Mouse (Mus musculus) kidney, embryonic 14.5 days (tissue): ENCODE data around the gene Bola2. TPM values are rescaled to one million over a fixed set of nuclear protein-coding genes. Genes with fewer than 3 reads are reported as not detected.
"Not testable (repeated sequence)": the region's sequence is repeated elsewhere in the genome, so short reads cannot be mapped to it uniquely, and the experiment has no call there.

ENCODE experiments used
- ATAC-seq: fragments of 200-750 bp; cut with Nextera tagmentation; 2 replicates; pipeline ENCODE4 v1.8.0; 2017; ENCODE audit warnings: moderate number of reproducible peaks, mild to moderate bottlenecking, moderate TSS enrichment, moderate library complexity; ENCODE audit not compliant: low FRiP score, low TSS enrichment
- H3K27ac ChIP-seq: fragments of 300-500 bp; sonication (generic); 2 replicates; pipeline ENCODE4 v1.5.1; 2014; ENCODE audit warnings: low read depth, mild to moderate bottlenecking, low read length, moderate library complexity, mixed read lengths
- H3K27me3 ChIP-seq: fragments of 300-500 bp; sonication (generic); 2 replicates; pipeline ENCODE4 v1.6.1; 2014; ENCODE audit warnings: mild to moderate bottlenecking, low read length; ENCODE audit not compliant: control insufficient read depth, insufficient read depth
- H3K36me3 ChIP-seq: fragments of 300-500 bp; sonication (generic); 2 replicates; pipeline ENCODE4 v1.6.1; 2014; ENCODE audit warnings: low read length, mixed read lengths; ENCODE audit not compliant: control insufficient read depth, insufficient read depth
- H3K4me1 ChIP-seq: fragments of 300-500 bp; sonication (generic); 2 replicates; pipeline ENCODE4 v1.6.1; 2014; ENCODE audit warnings: low read length, mixed read lengths; ENCODE audit not compliant: control insufficient read depth, insufficient read depth
- H3K4me2 ChIP-seq: fragments of 300-500 bp; sonication (generic); replicated peaks from 2 replicates; pipeline ENCODE4 v1.6.1; 2014; ENCODE audit warnings: low read depth, mild to moderate bottlenecking, low read length
- H3K4me3 ChIP-seq: fragments of 300-500 bp; sonication (generic); 2 replicates; pipeline ENCODE4 v1.5.1; 2014; ENCODE audit warnings: mild to moderate bottlenecking, low read length
- H3K9ac ChIP-seq: fragments of 300-500 bp; sonication (generic); 2 replicates; pipeline ENCODE4 v1.6.1; 2014; ENCODE audit warnings: low read depth, mild to moderate bottlenecking, low read length, moderate library complexity
- H3K9me3 ChIP-seq: fragments of 300-500 bp; sonication (generic); 2 replicates; pipeline ENCODE4 v1.6.1; 2016; ENCODE audit warnings: low read length; ENCODE audit not compliant: control insufficient read depth
- WGBS: fragments of 180-500 bp; shearing (Covaris S2); extraction: QIAGEN DNeasy Blood & Tissue Kit; methylation state at CpG from one replicate; pipeline ENCODE4 v1.1.7; 2014; 5-methylcytosine and 5-hydroxymethylcytosine counted together
- polyA plus RNA-seq: library from polyadenylated mRNA; unstranded; fragments of >200 nt; fragmentation: Nextera tagmentation; extraction: Ambion mirVana; gene quantifications from 2 replicates; pipeline ENCODE4 v1.2.1, GENCODE M21; 2014

Bola2 gene
- polyA plus RNA-seq, 1 experiment from 2014 or later = 145 TPM

GRCm38 (mm10) chr7:126710266-126710665 lies 15.1 kb downstream of the Bola2 start:
- H3K9ac ChIP-seq = no peak overlapping the region
- no peaks in the 10 kb centered on the region for H3K36me3 ChIP-seq
- WGBS = 72% methylated on average over 4 of the region's 4 CpGs
- peaks cover 3% of the 10 kb centered on the region; the same call in 1 of the 2 replicates for H3K9me3 ChIP-seq
- H3K4me1 ChIP-seq = no peaks in the 10 kb centered on the region
- no peak for ATAC-seq
- no peak overlapping the region for H3K4me2 ChIP-seq
- no peak overlapping the region for H3K27ac ChIP-seq
- H3K4me3 ChIP-seq = no peak overlapping the region
- peaks cover 2% of the 10 kb centered on the region; the same call in 1 of the 2 replicates for H3K27me3 ChIP-seq

- ATAC-seq = no peak
- peaks cover 3% of the 10 kb centered on the region; the same call in 1 of the 2 replicates for H3K9me3 ChIP-seq
- H3K27ac ChIP-seq = no peak overlapping the region
- H3K4me2 ChIP-seq = no peak overlapping the region
- H3K4me3 ChIP-seq = no peak overlapping the region
- H3K9ac ChIP-seq = no peak overlapping the region
- H3K36me3 ChIP-seq = no peaks in the 10 kb centered on the region
- no peaks in the 10 kb centered on the region for H3K4me1 ChIP-seq
- 84% methylated on average over 3 of the region's 3 CpGs for WGBS
- no peaks in the 10 kb centered on the region for H3K27me3 ChIP-seq
Observed at GRCm38 (mm10) chr7:126711910-126712309, 16.7 kb downstream of the Bola2 start.

- no peak for ATAC-seq
- H3K36me3 ChIP-seq = no peaks in the 10 kb centered on the region
- 82% methylated on average over 4 of the region's 4 CpGs for WGBS
Observed at GRCm38 (mm10) chr7:126715679-126716078, 20.5 kb downstream of the Bola2 start.

GRCm38 (mm10) chr7:126717566-126717965 lies 22.4 kb downstream of the Bola2 start:
- H3K27ac ChIP-seq = no peak overlapping the region
- H3K27me3 ChIP-seq = no peaks in the 10 kb centered on the region
- H3K36me3 ChIP-seq = no peaks in the 10 kb centered on the region
- H3K9ac ChIP-seq = no peak overlapping the region
- ATAC-seq = no peak
- H3K4me3 ChIP-seq = no peak overlapping the region
- no peak overlapping the region for H3K4me2 ChIP-seq
- no peaks in the 10 kb centered on the region for H3K4me1 ChIP-seq
- H3K9me3 ChIP-seq = peaks cover 2% of the 10 kb centered on the region; the same call in 1 of the 2 replicates
- 92% methylated on average over 3 of the region's 3 CpGs for WGBS

More at GRCm38 (mm10) chr7:126715679-126716078, 20.5 kb downstream of the Bola2 start:
- Histone ChIP-seq H3K4me1 (no peaks in the 10 kb centered on the region), H3K9ac (no peak overlapping the region), H3K4me2 (no peak overlapping the region), H3K9me3 (no peaks in the 10 kb centered on the region), H3K27me3 (no peaks in the 10 kb centered on the region), H3K4me3 (no peak overlapping the region), H3K27ac (no peak overlapping the region)

GRCm38 (mm10) chr7:126718787-126719337 lies 23.7 kb downstream of the Bola2 start:
- H3K4me3 ChIP-seq = no peak overlapping the region
- ATAC-seq = no peak
- H3K9ac ChIP-seq = no peak overlapping the region
- 96% methylated on average over 5 of the region's 5 CpGs for WGBS
- no peak overlapping the region for H3K4me2 ChIP-seq
- no peak overlapping the region for H3K27ac ChIP-seq
- H3K36me3 ChIP-seq = no peaks in the 10 kb centered on the region
- H3K27me3 ChIP-seq = no peaks in the 10 kb centered on the region
- H3K4me1 ChIP-seq = no peaks in the 10 kb centered on the region
- peaks cover 2% of the 10 kb centered on the region; the same call in 1 of the 2 replicates for H3K9me3 ChIP-seq

- Histone ChIP-seq H3K27ac (no peak overlapping the region), H3K4me2 (no peak overlapping the region), H3K4me3 (no peak overlapping the region), H3K36me3 (no peaks in the 10 kb centered on the region), H3K9me3 (peaks cover 2% of the 10 kb centered on the region; the same call in 1 of the 2 replicates), H3K9ac (no peak overlapping the region), H3K27me3 (no peaks in the 10 kb centered on the region), H3K4me1 (no peaks in the 10 kb centered on the region)
- ATAC-seq = no peak
- WGBS = 91% methylated on average over 13 of the region's 13 CpGs
Observed at GRCm38 (mm10) chr7:126721635-126722034, 26.4 kb downstream of the Bola2 start.

GRCm38 (mm10) chr7:126725077-126725476 lies 29.9 kb downstream of the Bola2 start:
- Histone ChIP-seq H3K4me1 (no peaks in the 10 kb centered on the region), H3K4me3 (no peak overlapping the region), H3K27me3 (no peaks in the 10 kb centered on the region), H3K36me3 (no peaks in the 10 kb centered on the region), H3K4me2 (no peak overlapping the region), H3K9ac (no peak overlapping the region), H3K27ac (no peak overlapping the region), H3K9me3 (peaks cover 2% of the 10 kb centered on the region; the same call in 1 of the 2 replicates)
- WGBS = 73% methylated on average over 3 of the region's 3 CpGs
- ATAC-seq = no peak

GRCm38 (mm10) chr7:126725667-126726066 lies 30.5 kb downstream of the Bola2 start:
- no peak overlapping the region for H3K27ac ChIP-seq
- H3K4me2 ChIP-seq = no peak overlapping the region
- H3K27me3 ChIP-seq = no peaks in the 10 kb centered on the region
- no peaks in the 10 kb centered on the region for H3K36me3 ChIP-seq
- no peak for ATAC-seq
- H3K9ac ChIP-seq = no peak overlapping the region
- no peaks in the 10 kb centered on the region for H3K4me1 ChIP-seq
- no peak overlapping the region for H3K4me3 ChIP-seq
- 79% methylated on average over 5 of the region's 5 CpGs for WGBS
- H3K9me3 ChIP-seq = peaks cover 2% of the 10 kb centered on the region; the same call in 1 of the 2 replicates

GRCm38 (mm10) chr7:126730256-126730789 lies 35.1 kb downstream of the Bola2 start:
- ATAC-seq, H3K4me3 ChIP-seq, H3K27ac ChIP-seq, H3K9ac ChIP-seq, H3K4me2 ChIP-seq, H3K27me3 ChIP-seq, H3K36me3 ChIP-seq, H3K4me1 ChIP-seq, H3K9me3 ChIP-seq: not testable (repeated sequence)
- WGBS = 82% methylated on average over 4 of the region's 4 CpGs
